In genomic region chr13:113657204-113657603, GRCm38 (mm10) we compare ENCODE assay signal across 19 mouse cellular contexts. TPM values are rescaled to one million over a fixed set of nuclear protein-coding genes. Genes with fewer than 3 reads are reported as not detected.
DNase-seq lines count a peak whose midpoint lies in the region; ATAC-seq and TF ChIP-seq lines count a peak whose summit lies in the region.
"Had no signal": no experiment of that assay in that cellular context is flagged by ENCODE, and none has a peak within 500 bp of the region (broad histone marks: within the 10 kb centered on the region; RNA-seq: fewer than 3 reads in every experiment).

No protein-coding gene starts in this region.

- H3K36me3 ChIP-seq in heart, embryonic 11.5 days (ENCODE audit: control insufficient read depth, insufficient read depth, low read length), result no peaks in the 10 kb centered on the region
- no peaks in the 10 kb centered on the region for H3K36me3 ChIP-seq in myocyte (ENCODE audit: control insufficient read depth, insufficient read depth)
- H3K36me3 ChIP-seq: hindbrain, embryonic 15.5 days; limb, embryonic 15.5 days; neural tube, embryonic 13.5 days had no signal

- H3K79me2 ChIP-seq in myocyte (ENCODE audit: control insufficient read depth, insufficient read depth), result no peaks in the 10 kb centered on the region

- peak overlapping the region; percentile 90 for H3K27ac ChIP-seq in heart, embryonic 11.5 days (ENCODE audit: low read depth, low read length)
- H3K27ac ChIP-seq: hindbrain, embryonic 15.5 days; limb, embryonic 15.5 days; neural tube, embryonic 13.5 days had no signal

- no peak overlapping the region for H3K4me3 ChIP-seq in heart, embryonic 11.5 days (ENCODE audit: low read depth, low read length)
- no peak overlapping the region for H3K4me3 ChIP-seq in myocyte
- H3K4me3 ChIP-seq: hindbrain, embryonic 15.5 days; limb, embryonic 15.5 days; neural tube, embryonic 13.5 days had no signal

- 44% methylated on average over 7 of the region's 7 CpGs for WGBS in heart, embryonic 11.5 days (ENCODE audit: insufficient replicate concordance)

- intact Hi-C loops in heart, postnatal 14 days (cut with DNase I), result no loop called here

- no peak overlapping the region for H3ac ChIP-seq in myocyte (ENCODE audit: control insufficient read depth, insufficient read length)

- 0 out of 2 replicates have a peak, but pooled peaks cover 2% of the 10 kb centered on the region for H3K9me3 ChIP-seq in heart, embryonic 11.5 days (replicated peaks; ENCODE audit: control insufficient read depth, low read length)
- H3K9me3 ChIP-seq: hindbrain, embryonic 15.5 days; limb, embryonic 15.5 days; neural tube, embryonic 13.5 days had no signal

- ATAC-seq in heart, embryonic 11.5 days (replicated peaks; ENCODE audit: insufficient number of reproducible peaks, low FRiP score, low TSS enrichment), result no peak
- peak; percentile 84 for ATAC-seq in common myeloid progenitor, adult 5-6 weeks (replicated peaks; ENCODE audit: low read depth, poor library complexity, severe bottlenecking)
- ATAC-seq: activated CD4-positive, CD25-positive, alpha-beta regulatory T cell, adult 4 months; intestine, embryonic 16.5 days; Patski had no signal

- no peak for DNase-seq in heart, postnatal 14 days
- DNase-seq in layer of hippocampus, adult 9-11 months, result peak; percentile 67
- no peak for DNase-seq in layer of hippocampus, postnatal 25 days (ENCODE audit: extremely low spot score in 1 of 2, low spot score in 1 of 2)
- no peak for DNase-seq in cerebellum, postnatal 25 days
- DNase-seq: adrenal gland, postnatal 25 days; cerebellum, adult 2 months; heart, adult 18-20 months; lung, postnatal 14 days; thymus, adult 18-20 months had no signal

- peaks cover 11% of the 10 kb centered on the region for H3K4me1 ChIP-seq in heart, embryonic 11.5 days (ENCODE audit: control insufficient read depth, insufficient read depth, low read length)
- H3K4me1 ChIP-seq: hindbrain, embryonic 15.5 days; limb, embryonic 15.5 days; neural tube, embryonic 13.5 days had no signal

- no peaks in the 10 kb centered on the region for H3K27me3 ChIP-seq in heart, embryonic 11.5 days (ENCODE audit: control insufficient read depth, insufficient read depth, low read length)
- no peaks in the 10 kb centered on the region for H3K27me3 ChIP-seq in myocyte (ENCODE audit: control insufficient read depth, insufficient read depth, insufficient read length)
- H3K27me3 ChIP-seq: hindbrain, embryonic 15.5 days; limb, embryonic 15.5 days; neural tube, embryonic 13.5 days; Patski had no signal

- H3K9ac ChIP-seq in heart, embryonic 11.5 days (ENCODE audit: low read depth, low read length), result peak overlapping the region; percentile 52; the same call in 1 of the 2 replicates
- H3K9ac ChIP-seq: hindbrain, embryonic 15.5 days; limb, embryonic 15.5 days; neural tube, embryonic 13.5 days had no signal

- H3K4me2 ChIP-seq in heart, embryonic 11.5 days, result peak overlapping the region; percentile 57
- peak overlapping the region; percentile 38 for H3K4me2 ChIP-seq in myocyte (ENCODE audit: low read depth)
- H3K4me2 ChIP-seq: hindbrain, embryonic 15.5 days; limb, embryonic 15.5 days; neural tube, embryonic 13.5 days had no signal

- TF ChIP-seq POLR2A in myocyte (IDR thresholded peaks at IDR 0.05; ENCODE audit: insufficient read length, low read depth), result no peak

TF ChIP-seq in myocyte, 11 proteins besides CTCF, POLR2A, EP300 and RAD21:
- TF ChIP-seq CEBPB (IDR thresholded peaks at IDR 0.05; ENCODE audit: insufficient read depth, poor library complexity, severe bottlenecking) (no peak), MAX (IDR thresholded peaks at IDR 0.05; ENCODE audit: low read depth) (no peak), E2F4 (IDR thresholded peaks at IDR 0.05; ENCODE audit: insufficient read depth) (no peak), REST (IDR thresholded peaks at IDR 0.05; ENCODE audit: insufficient read depth, insufficient read length) (no peak), TCF12 (IDR thresholded peaks at IDR 0.05; ENCODE audit: insufficient read depth, poor library complexity, severe bottlenecking) (no peak), SRF (IDR thresholded peaks at IDR 0.05; ENCODE audit: control insufficient read depth, insufficient read length, low read depth) (no peak)
TF ChIP-seq in myocyte: peak in this region for 0.

RNA-seq across cellular contexts. Expression of gene Hspb3, which starts 6.3 kb away (rescaled TPM):
- 71.8 and 75.2 TPM in 2 replicates for polyA plus RNA-seq in heart, embryonic 11.5 days (2014; fragmentation: Nextera tagmentation; extraction: Ambion mirVana)
- total RNA-seq in heart, postnatal 14 days (2021), result 10 to 100 TPM; 13.7 to 16.2 TPM
- 1 to 10 TPM in 1 of 2 experiments, under 1 TPM in 1; 0.99 to 2.2 TPM for total RNA-seq in layer of hippocampus, postnatal 25 days (2021)
- total RNA-seq in common myeloid progenitor, adult 5-6 weeks (2017), result not detected in 2 replicates
- 13.3 TPM for polyA plus RNA-seq in myocyte (2012; fragmentation: generic; extraction: Trizol)
- total RNA-seq: adrenal gland, postnatal 25 days; monocyte, adult 5-6 weeks had no signal
- polyA plus RNA-seq: activated CD4-positive, CD25-positive, alpha-beta regulatory T cell, adult 4 months; intestine, embryonic 16.5 days; Patski had no signal

RNA-seq across cellular contexts. Expression of gene Snx18, which starts 38.8 kb away (rescaled TPM):
- polyA plus RNA-seq in heart, embryonic 11.5 days (2014; fragmentation: Nextera tagmentation; extraction: Ambion mirVana), result 21.6 and 23.1 TPM in 2 replicates
- total RNA-seq in heart, postnatal 14 days (2021), result 10 to 100 TPM; 28.4 to 28.7 TPM
- total RNA-seq in layer of hippocampus, postnatal 25 days (2021), result 10 to 100 TPM; 22.5 to 24.2 TPM
- total RNA-seq in common myeloid progenitor, adult 5-6 weeks (2017), result 26.4 and 27.5 TPM in 2 replicates
- 19.9 TPM for polyA plus RNA-seq in myocyte (2012; fragmentation: generic; extraction: Trizol)

Comparison
In these comparisons a context has a peak if more than half of its experiments do, and no peak if none do; other contexts are left out.
1. RNA of gene Hspb3, which starts 6.3 kb away (total RNA-seq): 13.7 to 16.2 TPM in heart, postnatal 14 days; 0.99 to 2.2 TPM in layer of hippocampus, postnatal 25 days and not detected in common myeloid progenitor, adult 5-6 weeks; every median in the first group is over 4 times any median in the second.